Mouse (Mus musculus): Measurements from ENCODE around the gene Ppp1r26. TPM values are rescaled to one million over a fixed set of nuclear protein-coding genes. Genes with fewer than 3 reads are reported as not detected.

The Ppp1r26 gene
- polyA plus RNA-seq, 1 experiment from 2014 or later, result 7.2 TPM

DNA sequence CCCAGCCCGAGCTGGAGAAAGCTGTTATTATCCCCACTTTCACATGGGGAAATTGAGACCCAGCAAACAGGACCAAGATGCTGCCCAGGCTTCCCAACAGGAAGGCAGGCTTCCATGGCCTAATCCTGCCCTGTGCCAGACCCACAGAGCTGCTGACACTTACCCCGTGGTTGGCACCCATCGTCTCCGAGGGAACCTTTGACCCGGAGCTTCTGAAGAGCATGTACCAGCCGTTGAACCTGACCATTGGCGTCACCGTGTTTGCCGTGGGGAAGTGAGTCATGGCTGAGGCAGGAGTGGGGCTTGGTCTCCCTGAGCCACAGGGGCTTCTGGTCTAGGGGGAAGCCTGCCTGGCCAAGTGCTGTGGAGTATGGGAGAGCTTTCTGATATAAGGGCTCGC, 56.4 kb downstream of the Ppp1r26 start:
- Histone ChIP-seq H3K4me2 (replicated peaks) (no peak overlapping the region), H3K27me3 (no peaks in the 10 kb centered on the region), H3K36me3 (no peaks in the 10 kb centered on the region), H3K4me1 (no peaks in the 10 kb centered on the region), H3K9me3 (no peaks in the 10 kb centered on the region), H3K9ac (no peak overlapping the region), H3K27ac (no peak overlapping the region), H3K4me3 (no peak overlapping the region)
- WGBS, result 84% methylated on average over 10 of the region's 10 CpGs
- no peak for ATAC-seq (ENCODE audit: insufficient number of reproducible peaks, insufficient read depth, low FRiP score, low TSS enrichment)

- Histone ChIP-seq H3K27ac (no peak overlapping the region), H3K4me3 (no peak overlapping the region), H3K9me3 (no peaks in the 10 kb centered on the region), H3K27me3 (no peaks in the 10 kb centered on the region), H3K36me3 (no peaks in the 10 kb centered on the region), H3K4me2 (replicated peaks) (no peak overlapping the region), H3K4me1 (no peaks in the 10 kb centered on the region), H3K9ac (no peak overlapping the region)
- 90% methylated on average over 13 of the region's 13 CpGs for WGBS
- no peak for ATAC-seq (ENCODE audit: insufficient number of reproducible peaks, insufficient read depth, low FRiP score, low TSS enrichment)
Measured at GRCm38 (mm10) chr2:28504676-28505075, 58.1 kb downstream of the Ppp1r26 start.

Other genes with a start within 250 kb of the Ppp1r26 start
- 0.69 and 1.2 TPM in 2 replicates for gene 1700007K13Rik, start 19.5 kb downstream of the Ppp1r26 start, polyA plus RNA-seq (2016; fragmentation: Nextera tagmentation; extraction: Ambion mirVana)
- gene Mrps2, start 21.3 kb downstream of the Ppp1r26 start, polyA plus RNA-seq (2016; fragmentation: Nextera tagmentation; extraction: Ambion mirVana), result 57.5 and 61.8 TPM in 2 replicates
- 0.36 TPM in 1 of 2 replicates, not detected in the other for gene Gbgt1, start 50.1 kb downstream of the Ppp1r26 start, polyA plus RNA-seq (2016; fragmentation: Nextera tagmentation; extraction: Ambion mirVana)
- gene Gm10134, start 59.3 kb downstream of the Ppp1r26 start, polyA plus RNA-seq (2016; fragmentation: Nextera tagmentation; extraction: Ambion mirVana), result 0.87 TPM in 1 of 2 replicates, not detected in the other
- 64.1 and 66.1 TPM in 2 replicates for gene Ralgds, start 66.3 kb downstream of the Ppp1r26 start, polyA plus RNA-seq (2016; fragmentation: Nextera tagmentation; extraction: Ambion mirVana)
- gene Cel, start 116.6 kb downstream of the Ppp1r26 start, polyA plus RNA-seq (2016; fragmentation: Nextera tagmentation; extraction: Ambion mirVana), result not detected in 2 replicates
- 52.4 and 53.6 TPM in 2 replicates for gene Gtf3c5, start 137.0 kb downstream of the Ppp1r26 start, polyA plus RNA-seq (2016; fragmentation: Nextera tagmentation; extraction: Ambion mirVana)
- gene Gfi1b, start 175.2 kb downstream of the Ppp1r26 start, polyA plus RNA-seq (2016; fragmentation: Nextera tagmentation; extraction: Ambion mirVana), result 0.97 and 1.0 TPM in 2 replicates
- gene Tsc1, start 194.4 kb downstream of the Ppp1r26 start, polyA plus RNA-seq (2016; fragmentation: Nextera tagmentation; extraction: Ambion mirVana), result 25.3 and 26.4 TPM in 2 replicates